Mouse (Mus musculus) cerebellum, postnatal 36 days (tissue): ENCODE results near the gene Lpin2.

ENCODE experiments used
- DNase-seq, 2 experiments: peaks; one replicate each; pipeline ENCODE4 v3.0.0; 2021 to 2022; ENCODE audit warnings: mixed read lengths in 2 of 2

Lpin2 gene

GRCm38 (mm10) chr17:71182211-71182721 is at the start of gene Lpin2:
Gene Lpin2 (plus strand): TSS chr17:71182560.
- no peak for DNase-seq

- DNase-seq: no peak
These were observed 49.4 kb upstream of the Lpin2 start for GRCm38 (mm10) chr17:71132856-71133439.

DNA sequence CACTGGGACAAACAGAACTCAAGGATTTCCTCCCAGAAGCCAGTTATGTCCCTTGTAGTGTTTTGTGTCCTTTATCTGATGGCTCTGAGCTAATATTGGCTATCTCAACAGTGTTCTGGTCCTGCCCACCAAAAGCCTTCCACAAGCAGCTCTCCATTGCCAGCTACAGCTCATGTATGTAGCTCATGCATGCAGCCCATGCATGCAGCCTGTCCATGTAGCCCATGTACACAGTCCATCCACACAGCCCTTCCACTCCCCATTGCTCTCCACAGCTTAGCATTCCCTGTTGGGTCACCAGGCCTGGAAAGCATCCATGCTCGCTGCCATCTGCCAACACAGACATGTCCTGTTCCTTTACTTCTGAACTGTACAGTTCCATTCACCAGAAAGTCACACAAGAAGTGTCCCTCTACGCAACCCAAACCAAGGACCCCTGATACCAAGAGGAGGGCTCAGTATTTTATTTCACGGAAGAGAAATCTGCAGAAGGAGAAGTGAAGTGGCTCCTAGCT is 47.9 kb upstream of the Lpin2 start:
- no peak for DNase-seq

GRCm38 (mm10) chr17:71135108-71135507 is 47.3 kb upstream of the Lpin2 start:
- DNase-seq: no peak

DNA sequence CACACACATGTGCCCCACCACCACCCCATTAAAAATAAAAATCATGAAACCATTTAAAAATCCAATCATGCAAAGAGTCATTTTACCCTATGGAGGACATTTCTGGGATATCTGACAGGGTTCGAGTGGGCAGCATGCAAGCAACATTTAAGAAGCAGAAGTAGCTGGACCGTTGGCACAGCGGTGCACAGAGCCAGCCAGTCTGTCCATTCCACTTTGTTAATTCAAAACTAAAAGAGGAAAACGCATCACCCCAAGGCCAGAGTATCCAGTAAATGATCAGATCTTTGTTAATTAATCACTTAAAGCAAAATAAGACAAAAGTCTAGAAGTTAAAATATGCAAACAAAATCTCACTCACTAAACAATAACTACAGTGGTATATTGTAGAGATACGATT is 46.5 kb upstream of the Lpin2 start:
- DNase-seq: no peak

DNA sequence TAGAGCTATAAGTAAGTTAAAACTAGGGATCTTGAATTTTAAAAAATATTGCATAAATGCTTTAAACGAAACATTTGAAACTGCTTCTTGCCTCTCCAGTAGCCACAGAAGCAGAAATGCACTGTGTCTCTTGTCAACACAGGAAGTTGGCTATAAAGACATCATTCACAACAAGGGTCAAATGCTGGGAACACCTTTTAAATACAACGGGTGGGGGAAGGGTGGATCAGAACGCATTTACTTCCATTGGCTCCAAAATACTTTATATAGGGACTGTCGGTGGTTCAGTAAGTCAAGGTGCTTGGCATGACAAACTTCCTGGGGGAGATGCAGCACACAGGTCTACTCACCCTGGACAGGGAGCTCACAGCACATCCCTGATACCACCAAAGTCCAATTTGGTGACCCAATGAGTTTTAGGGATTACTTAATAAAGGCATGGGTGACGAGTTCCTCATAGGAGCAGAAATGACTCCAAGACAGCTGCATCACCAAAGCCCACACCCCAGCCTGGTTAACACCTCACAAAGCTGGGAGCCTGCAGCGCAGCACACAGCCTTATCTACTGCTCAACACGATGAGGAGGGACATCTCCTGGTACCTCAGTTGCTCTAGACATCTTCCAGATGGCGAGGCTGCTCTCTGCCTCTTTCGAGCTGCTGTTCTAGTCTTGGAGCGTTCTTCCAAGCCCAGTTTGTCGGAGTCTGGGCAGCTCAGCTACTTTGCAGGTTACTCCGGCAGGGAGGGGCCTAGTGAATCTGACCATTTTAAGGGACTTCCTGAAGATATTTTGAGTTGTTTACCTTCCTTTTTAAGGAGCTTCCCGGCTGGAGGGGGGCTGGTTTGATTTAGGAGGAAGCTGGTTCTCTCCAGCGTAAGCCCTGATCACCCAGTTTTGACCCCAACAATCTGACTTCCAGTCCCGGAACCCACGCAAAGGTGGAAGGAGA is 45.7 kb upstream of the Lpin2 start:
- no peak for DNase-seq

GRCm38 (mm10) chr17:71137334-71137721 is 45.0 kb upstream of the Lpin2 start:
- no peak for DNase-seq

GRCm38 (mm10) chr17:71142068-71142467 is 40.3 kb upstream of the Lpin2 start:
- no peak for DNase-seq

DNA sequence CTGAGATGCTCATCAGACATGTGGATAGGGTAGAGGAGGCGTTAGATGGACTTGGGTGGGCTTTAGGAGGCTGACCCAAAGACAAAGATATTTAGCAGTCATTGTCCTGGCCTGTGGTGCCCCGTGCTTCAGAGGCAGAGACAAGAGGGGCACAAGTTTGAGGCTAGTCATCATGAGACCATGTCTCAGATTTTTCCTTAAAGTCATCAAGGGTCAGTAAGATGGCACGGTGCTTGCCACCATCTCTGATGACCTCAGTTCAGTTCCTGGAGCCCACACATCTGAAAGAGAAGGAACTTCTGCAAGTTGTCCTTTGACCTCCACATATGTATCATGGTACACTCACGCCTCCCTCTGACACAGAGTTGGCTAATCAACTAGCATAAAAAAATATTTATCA is 39.2 kb upstream of the Lpin2 start:
- DNase-seq: no peak

DNA sequence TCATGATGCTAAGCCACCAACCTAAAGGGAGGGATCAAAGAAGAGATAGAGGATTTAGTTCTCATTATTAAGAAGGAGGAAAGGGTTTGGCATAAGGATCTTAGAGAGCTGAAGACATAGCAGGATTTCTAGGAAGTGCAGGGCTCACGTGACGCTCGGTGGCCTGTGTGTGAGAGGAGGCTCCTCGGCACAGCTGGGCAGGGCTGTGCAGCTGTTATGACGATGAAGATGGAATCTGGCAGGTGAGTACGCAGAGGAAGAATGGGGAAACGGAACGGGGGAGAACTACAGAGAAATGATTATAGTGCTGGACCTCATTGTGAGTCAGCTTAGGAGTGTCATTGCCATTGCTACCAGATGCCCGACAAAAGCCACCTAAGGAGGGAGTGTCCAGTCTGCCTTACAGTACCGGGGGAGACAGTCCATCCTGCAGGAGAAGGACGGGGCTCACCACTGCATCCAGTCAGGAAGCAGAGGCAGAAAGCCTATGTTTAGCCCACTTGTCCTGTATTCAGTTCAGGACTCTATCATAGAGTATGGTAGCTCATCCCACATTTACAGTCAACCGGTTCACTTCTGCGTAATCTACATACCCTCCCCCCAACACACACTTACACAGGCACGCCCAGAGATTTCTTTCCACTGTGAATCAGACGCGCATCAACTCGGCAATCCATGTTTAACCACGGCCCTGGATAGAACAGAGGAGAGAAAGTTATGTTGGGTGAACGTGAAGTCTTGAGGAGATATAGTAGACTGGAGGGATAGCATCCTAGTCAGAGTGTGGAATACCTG is 37.8 kb upstream of the Lpin2 start:
- DNase-seq: no peak

DNA sequence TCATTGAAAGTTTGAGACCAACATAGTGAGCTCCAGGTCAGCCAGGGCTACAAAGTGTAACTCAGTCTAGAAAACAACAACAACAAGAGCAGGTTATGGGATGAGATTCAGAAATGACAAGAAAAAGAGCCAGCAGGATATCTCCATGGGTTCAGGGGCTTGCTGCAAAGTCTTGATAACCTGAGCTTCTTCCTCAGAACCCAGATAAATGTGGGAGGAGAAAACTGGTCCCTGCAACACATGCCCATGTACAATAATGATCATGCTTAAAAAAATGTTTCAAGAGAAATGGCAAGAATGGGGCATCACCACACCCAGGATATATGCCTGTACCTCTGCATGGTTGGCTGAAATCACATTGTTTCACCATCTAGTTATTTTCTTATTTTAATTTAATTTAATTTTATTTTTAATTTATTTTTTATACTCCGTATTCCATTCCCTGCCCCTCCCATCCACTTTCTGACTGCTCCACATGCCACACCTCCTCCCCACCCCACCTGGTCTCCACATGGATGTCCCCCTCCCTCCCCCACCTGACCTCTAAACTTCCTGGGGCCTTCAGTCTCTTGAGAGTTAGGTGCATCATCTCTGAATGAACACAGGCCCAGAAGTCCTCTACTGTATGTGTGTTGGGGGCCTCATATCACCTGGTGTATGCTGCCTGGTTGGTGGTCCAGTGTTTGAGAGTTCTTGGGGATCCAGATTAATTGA is 37.0 kb upstream of the Lpin2 start:
- DNase-seq: no peak

DNA sequence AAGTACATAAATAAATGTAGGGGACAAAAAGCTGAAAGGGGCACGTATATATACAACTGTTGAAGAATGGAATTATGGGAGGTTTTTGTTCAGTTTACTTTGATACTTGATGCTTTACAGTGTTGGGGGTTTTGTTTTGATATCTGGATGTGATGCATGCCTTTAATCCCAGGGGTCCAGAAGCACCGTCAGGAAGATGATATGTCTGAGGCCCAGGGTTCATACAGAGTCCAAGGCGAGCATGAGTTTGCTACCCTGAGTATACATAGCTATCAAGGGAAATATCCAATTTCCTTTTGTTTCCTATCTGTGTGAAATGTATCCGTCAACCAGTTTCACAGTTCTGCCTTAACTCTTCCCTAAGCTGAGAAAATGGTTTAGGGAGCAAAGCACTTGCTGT is 29.0 kb upstream of the Lpin2 start:
- no peak for DNase-seq

DNA sequence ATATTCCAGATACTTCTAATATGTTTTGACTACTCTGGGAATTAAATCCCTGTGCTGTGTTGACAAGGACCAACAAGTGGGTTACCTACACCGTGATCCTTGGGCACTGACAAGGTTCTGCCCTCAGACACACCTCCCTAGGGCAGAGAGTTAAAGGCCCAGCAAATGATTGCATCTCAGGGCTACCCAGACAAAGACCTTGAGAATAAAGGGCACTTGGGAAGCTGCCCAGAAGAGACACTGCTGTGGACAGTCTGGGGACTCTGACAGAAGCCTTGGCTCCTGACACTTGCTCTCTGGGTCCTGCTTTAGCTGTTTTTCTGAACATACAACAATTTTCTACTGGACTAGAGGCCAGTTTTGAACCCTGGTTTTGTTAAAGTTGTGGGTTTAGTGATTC is 27.1 kb upstream of the Lpin2 start:
- DNase-seq: no peak

DNA sequence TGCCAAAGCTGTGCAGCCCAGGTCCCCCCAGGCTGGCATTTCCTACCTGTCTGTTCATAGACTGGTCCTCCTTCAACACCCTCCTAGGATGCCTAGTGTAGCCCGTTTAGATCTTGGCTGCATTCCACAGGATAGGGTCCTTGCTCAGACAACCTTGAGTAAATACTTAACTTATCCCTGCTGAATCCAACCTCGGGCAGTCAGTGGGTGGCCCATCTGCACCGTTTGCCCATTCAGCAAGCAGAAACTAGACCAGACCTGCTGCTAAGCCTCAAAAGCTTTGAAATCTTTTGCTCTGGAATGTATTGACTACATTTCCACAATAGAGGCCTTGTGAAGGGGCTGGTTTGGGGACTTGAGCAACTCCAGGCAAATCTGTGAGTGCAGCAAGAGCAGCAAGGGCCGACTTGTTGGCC is 23.2 kb upstream of the Lpin2 start:
- no peak for DNase-seq

DNA sequence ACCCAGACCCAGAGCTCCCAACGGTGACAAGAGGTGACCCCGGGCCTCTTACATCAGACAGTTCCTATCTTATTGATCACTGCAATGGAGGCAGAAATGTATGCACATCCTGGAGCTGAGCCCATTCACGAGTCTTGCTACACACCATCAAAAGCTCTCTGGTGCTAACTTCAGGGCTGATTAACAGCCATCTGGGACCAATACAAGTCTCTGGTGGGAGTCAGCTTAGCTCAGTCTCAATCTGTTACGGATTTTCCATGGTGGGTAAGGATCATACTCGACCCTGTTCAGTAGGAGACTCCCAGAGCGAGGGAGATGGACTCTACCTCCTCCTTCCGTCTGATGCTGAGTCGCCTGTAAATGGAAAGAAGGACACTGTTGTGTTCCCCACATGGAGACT is 22.6 kb upstream of the Lpin2 start:
- no peak for DNase-seq

DNA sequence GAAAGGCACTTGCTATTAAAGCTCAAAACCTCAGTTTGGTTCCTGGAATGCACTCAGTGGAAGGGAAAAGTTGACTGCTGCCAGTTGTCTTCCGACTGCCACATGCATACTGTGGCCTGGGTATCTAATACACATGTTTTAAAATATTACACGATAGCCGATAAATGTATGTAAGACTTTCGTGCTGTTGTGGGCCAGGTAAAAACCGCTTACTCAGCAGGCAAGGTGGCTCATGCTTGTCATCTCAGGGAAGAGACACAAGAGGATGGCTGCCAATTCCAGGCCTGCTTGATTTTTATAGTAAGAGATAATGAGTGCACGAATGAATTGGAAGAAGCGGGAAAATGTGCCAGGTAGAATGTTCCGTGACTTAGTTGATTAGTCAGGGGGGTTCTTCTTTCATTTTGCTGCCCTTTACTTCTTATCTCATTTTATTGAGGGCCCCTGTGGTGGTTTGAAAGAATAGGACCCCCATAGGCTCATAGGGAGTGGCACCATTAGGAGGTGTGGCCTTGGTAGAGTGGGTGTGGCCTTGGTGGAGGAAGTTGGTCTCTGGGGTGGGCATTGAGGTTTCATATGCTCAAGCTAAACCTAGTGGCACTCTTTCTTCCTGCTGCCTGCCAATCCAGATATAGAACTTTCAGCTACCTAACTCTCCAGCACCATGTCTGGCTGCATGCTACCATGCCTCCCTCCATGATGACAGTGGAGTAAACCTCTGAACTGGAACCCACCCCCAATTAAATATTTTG is 21.9 kb upstream of the Lpin2 start:
- DNase-seq: no peak

GRCm38 (mm10) chr17:71164991-71165390 is 17.4 kb upstream of the Lpin2 start:
- DNase-seq: no peak

GRCm38 (mm10) chr17:71168205-71168815 is 14.1 kb upstream of the Lpin2 start:
- no peak for DNase-seq

- DNase-seq: no peak
These were observed 13.5 kb upstream of the Lpin2 start for GRCm38 (mm10) chr17:71168846-71169245.

DNA sequence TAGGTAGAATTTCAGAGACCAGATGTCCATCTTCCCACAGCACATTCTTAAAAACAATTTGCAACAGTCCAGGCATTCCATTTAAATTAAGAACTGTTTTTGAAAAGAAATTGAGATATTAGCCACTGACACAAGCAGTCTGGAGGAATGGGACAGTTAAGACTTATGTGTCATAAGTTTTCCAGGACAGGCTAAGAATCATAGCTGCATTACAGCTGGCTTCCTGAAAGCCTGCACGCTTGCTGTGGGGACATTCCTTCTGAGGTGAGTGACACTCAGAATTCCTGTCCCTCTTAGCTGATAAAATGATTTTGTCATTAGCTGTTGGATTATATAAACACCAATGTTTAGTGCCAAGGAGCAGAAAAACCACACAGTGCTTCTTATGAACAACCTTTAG is 12.7 kb upstream of the Lpin2 start:
- no peak for DNase-seq

DNA sequence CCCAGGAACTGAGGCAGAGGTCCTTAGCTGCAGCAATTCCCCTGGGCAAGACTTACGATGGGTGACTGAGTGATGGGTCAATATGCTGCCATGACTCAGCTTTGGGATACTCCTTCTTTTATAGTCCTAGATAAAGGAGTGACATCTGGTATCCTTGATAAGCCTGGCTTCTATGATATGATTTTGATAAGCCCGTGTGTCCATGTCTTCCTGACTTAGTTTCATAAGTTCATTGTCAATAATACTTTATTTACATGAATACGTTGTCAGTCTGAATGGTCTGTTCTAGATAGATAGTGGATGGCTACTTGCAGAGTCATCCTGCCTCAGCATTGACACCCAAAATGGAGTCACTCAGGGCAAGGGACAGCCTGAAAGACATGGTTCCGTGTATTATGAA is 11.2 kb upstream of the Lpin2 start:
- no peak for DNase-seq
